Mouse (Mus musculus) cerebellum, adult 2 months (tissue): Measurements from ENCODE around the gene Mlh3. TPM values are rescaled to one million over a fixed set of nuclear protein-coding genes. Genes with fewer than 3 reads are reported as not detected.

Experiments used
- DNase-seq, 2 experiments: peaks; one replicate each; pipeline ENCODE4 v3.0.0; 2021
- H3K27ac ChIP-seq: fragments of 200-500 bp; 2 replicates; pipeline ENCODE4 v1.5.1; 2012; ENCODE audit warnings: low read length, control low read depth, inconsistent platforms; ENCODE audit not compliant: insufficient read depth
- H3K27me3 ChIP-seq: fragments of 200-500 bp; 2 replicates; pipeline ENCODE4 v1.6.1; 2012; ENCODE audit warnings: inconsistent platforms, mild to moderate bottlenecking, low read length, moderate library complexity; ENCODE audit not compliant: control insufficient read depth, insufficient read depth
- H3K4me1 ChIP-seq: fragments of 200-500 bp; 2 replicates; pipeline ENCODE4 v1.6.1; 2011; ENCODE audit warnings: low read length; ENCODE audit not compliant: control insufficient read depth, insufficient read depth
- H3K4me3 ChIP-seq: fragments of 200-500 bp; replicated peaks from 2 replicates; pipeline ENCODE3; 2011; ENCODE audit warnings: mild to moderate bottlenecking, low read depth, low read length, control low read depth; ENCODE audit not compliant: insufficient read depth
- CTCF ChIP-seq: fragments of 200-500 bp; IDR thresholded peaks from 2 replicates; pipeline ENCODE4 v1.5.1; 2011; ENCODE audit warnings: low read depth, mild to moderate bottlenecking, control low read depth, low read length, moderate library complexity, borderline replicate concordance; ENCODE audit not compliant: insufficient read depth
- POLR2A ChIP-seq: fragments of 200-500 bp; IDR thresholded peaks from 2 replicates; pipeline ENCODE4 v1.6.1; 2011; ENCODE audit warnings: low read length, control low read depth, borderline replicate concordance; ENCODE audit not compliant: insufficient read depth
- WGBS: fragments of 180-500 bp; shearing (Covaris S2); methylation state at CpG from one replicate; pipeline ENCODE4 v1.1.7; 2018; 5-methylcytosine and 5-hydroxymethylcytosine counted together
- polyA plus RNA-seq: library from polyadenylated mRNA; depleted of rRNA; stranded (reverse); fragments of >200 nt; gene quantifications from 2 replicates; pipeline ENCODE4 v1.2.3, GENCODE M21; 2012; rRNA removed

The Mlh3 gene
- polyA plus RNA-seq, 1 experiment: 11.7 TPM

- DNase-seq: no peak
- WGBS: 18% methylated on average over 19 of the region's 19 CpGs
- no peak overlapping the region for H3K27ac ChIP-seq
- H3K27me3 ChIP-seq: no peaks in the 10 kb centered on the region
- no peak overlapping the region for H3K4me3 ChIP-seq
- H3K4me1 ChIP-seq: no peaks in the 10 kb centered on the region; the same call in 1 of the 2 replicates
- TF ChIP-seq CTCF (no peak), POLR2A (no peak)
These were observed 77.8 kb downstream of the Mlh3 start for GRCm38 (mm10) chr12:85192461-85193108.

DNA sequence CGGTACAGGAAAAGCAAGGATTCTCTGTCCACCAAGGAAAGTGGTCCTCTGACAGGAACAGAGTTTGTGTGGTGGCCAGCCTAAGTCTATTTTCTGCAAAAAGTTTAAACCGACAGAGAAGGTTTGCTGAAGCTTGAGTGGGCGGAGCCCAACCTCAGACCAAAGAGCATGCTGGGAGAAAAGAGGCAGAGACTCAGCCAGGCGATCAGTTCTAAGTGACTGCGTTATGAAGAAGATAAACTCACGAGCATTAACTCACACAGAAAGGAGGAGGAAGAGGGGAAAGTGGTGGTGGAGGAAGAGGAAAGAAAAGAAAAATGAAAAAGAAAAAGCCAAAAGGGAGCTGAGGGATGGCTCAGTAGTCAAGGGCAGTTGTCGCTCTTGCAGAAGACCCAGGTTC lies 80.1 kb downstream of the Mlh3 start:
- WGBS: 90% methylated on average over 7 of the region's 7 CpGs
- Histone ChIP-seq H3K4me1 (no peaks in the 10 kb centered on the region; the same call in 1 of the 2 replicates), H3K27me3 (no peaks in the 10 kb centered on the region), H3K27ac (no peak overlapping the region), H3K4me3 (no peak overlapping the region)
- TF ChIP-seq CTCF (no peak), POLR2A (no peak)
- DNase-seq: no peak

DNA sequence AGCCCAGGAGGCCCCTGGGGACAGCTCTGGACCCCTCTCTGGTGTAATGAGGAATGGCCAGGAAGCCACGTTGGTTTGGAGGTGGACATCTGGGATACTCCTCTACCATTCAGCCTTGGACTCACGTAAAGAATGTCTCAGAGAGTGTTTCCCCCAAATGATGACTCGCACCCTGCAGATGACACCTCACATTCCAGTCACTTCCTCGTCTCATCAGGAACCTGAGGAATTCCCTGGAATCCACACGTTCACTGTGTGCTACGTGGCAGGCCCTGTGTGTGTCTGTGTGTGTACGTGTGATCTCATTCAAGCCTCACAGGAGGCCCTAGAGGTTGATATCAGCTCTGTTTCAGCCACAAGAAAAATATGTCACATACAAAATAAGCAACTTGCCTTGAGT lies 84.0 kb downstream of the Mlh3 start:
- 76% methylated on average over 7 of the region's 7 CpGs for WGBS
- no peak for TF ChIP-seq POLR2A
- Histone ChIP-seq H3K27me3 (no peaks in the 10 kb centered on the region), H3K4me1 (no peaks in the 10 kb centered on the region), H3K27ac (no peak overlapping the region), H3K4me3 (no peak overlapping the region)
- DNase-seq: no peak

GRCm38 (mm10) chr12:85185810-85186209 lies 84.6 kb downstream of the Mlh3 start:
- H3K27me3 ChIP-seq: no peaks in the 10 kb centered on the region
- no peaks in the 10 kb centered on the region for H3K4me1 ChIP-seq
- no peak overlapping the region for H3K4me3 ChIP-seq
- 63% methylated on average over 8 of the region's 8 CpGs for WGBS
- no peak for TF ChIP-seq POLR2A
- TF ChIP-seq CTCF: no peak
- H3K27ac ChIP-seq: no peak overlapping the region
- no peak for DNase-seq

Other genes starting within 250 kb of the Mlh3 start
- 1.6 and 1.9 TPM in 2 replicates for gene Prox2, start 159.8 kb downstream of the Mlh3 start, polyA plus RNA-seq
- 180 and 185 TPM in 2 replicates for gene Dlst, start 159.8 kb downstream of the Mlh3 start, polyA plus RNA-seq
- gene Rps6kl1, start 119.3 kb downstream of the Mlh3 start, polyA plus RNA-seq: 35.2 and 36.5 TPM in 2 replicates
- 5.1 and 6.1 TPM in 2 replicates for gene Pgf, start 92.8 kb downstream of the Mlh3 start, polyA plus RNA-seq
- 105 and 109 TPM in 2 replicates for gene Eif2b2, start 51.1 kb downstream of the Mlh3 start, polyA plus RNA-seq
- gene Acyp1, start 17.8 kb upstream of the Mlh3 start, polyA plus RNA-seq: 77.8 and 88.8 TPM in 2 replicates
- gene Zc2hc1c, start 18.0 kb upstream of the Mlh3 start, polyA plus RNA-seq: 0.95 and 1.1 TPM in 2 replicates
- 38.6 and 40.1 TPM in 2 replicates for gene Nek9, start 68.8 kb upstream of the Mlh3 start, polyA plus RNA-seq
- gene Tmed10, start 104.2 kb upstream of the Mlh3 start, polyA plus RNA-seq: 174 and 178 TPM in 2 replicates
- gene Fos, start 203.3 kb upstream of the Mlh3 start, polyA plus RNA-seq: 16.6 and 22.4 TPM in 2 replicates